Mouse (Mus musculus) stomach, embryonic 14.5 days (tissue): ENCODE data around the gene Wdr11. TPM values are rescaled to one million over a fixed set of nuclear protein-coding genes. Genes with fewer than 3 reads are reported as not detected.

Experiments
- ATAC-seq: fragments of 200-750 bp; cut with Nextera tagmentation; 2 replicates; pipeline ENCODE4 v1.8.0; 2017; ENCODE audit warnings: low read depth, moderate TSS enrichment; ENCODE audit not compliant: insufficient number of reproducible peaks, insufficient read depth, low FRiP score
- H3K27ac ChIP-seq: fragments of 300-500 bp; sonication (generic); 2 replicates; pipeline ENCODE4 v1.5.1; 2014; ENCODE audit warnings: mild to moderate bottlenecking, low read length, moderate library complexity, mixed read lengths
- H3K27me3 ChIP-seq: fragments of 300-500 bp; sonication (generic); 2 replicates; pipeline ENCODE4 v1.6.1; 2014; ENCODE audit warnings: low read length, control low read depth, mixed read lengths; ENCODE audit not compliant: control insufficient read depth, insufficient read depth
- H3K36me3 ChIP-seq: fragments of 300-500 bp; sonication (generic); 2 replicates; pipeline ENCODE4 v1.6.1; 2014; ENCODE audit warnings: mild to moderate bottlenecking, control low read depth, low read length, moderate library complexity, mixed read lengths; ENCODE audit not compliant: control insufficient read depth, insufficient read depth
- H3K4me1 ChIP-seq: fragments of 300-500 bp; sonication (generic); 2 replicates; pipeline ENCODE4 v1.6.1; 2014; ENCODE audit warnings: low read length, control low read depth, mixed read lengths; ENCODE audit not compliant: control insufficient read depth, insufficient read depth
- H3K4me2 ChIP-seq: fragments of 300-500 bp; sonication (generic); replicated peaks from 2 replicates; pipeline ENCODE4 v1.6.1; 2014; ENCODE audit warnings: low read depth, low read length, control low read depth
- H3K4me3 ChIP-seq: fragments of 300-500 bp; sonication (generic); 2 replicates; pipeline ENCODE4 v1.5.1; 2014; ENCODE audit warnings: low read depth, low read length, control low read depth
- H3K9ac ChIP-seq: fragments of 300-500 bp; sonication (generic); replicated peaks from 2 replicates; pipeline ENCODE4 v1.6.1; 2014; ENCODE audit warnings: low read depth, mild to moderate bottlenecking, control low read depth, low read length, moderate library complexity, mixed read lengths
- H3K9me3 ChIP-seq: fragments of 300-500 bp; sonication (generic); 2 replicates; pipeline ENCODE4 v1.6.1; 2016; ENCODE audit warnings: low read depth, low read length, control low read depth; ENCODE audit not compliant: control insufficient read depth
- WGBS: fragments of 180-500 bp; shearing (Covaris S2); extraction: QIAGEN DNeasy Blood & Tissue Kit; methylation state at CpG from one replicate; pipeline ENCODE4 v1.1.7; 2014; 5-methylcytosine and 5-hydroxymethylcytosine counted together
- polyA plus RNA-seq: library from polyadenylated mRNA; unstranded; fragments of >200 nt; fragmentation: Nextera tagmentation; extraction: Ambion mirVana; gene quantifications from 2 replicates; pipeline ENCODE4 v1.2.1, GENCODE M21; 2014

The Wdr11 gene
- polyA plus RNA-seq, 1 experiment from 2014 or later, result 39.2 TPM

DNA sequence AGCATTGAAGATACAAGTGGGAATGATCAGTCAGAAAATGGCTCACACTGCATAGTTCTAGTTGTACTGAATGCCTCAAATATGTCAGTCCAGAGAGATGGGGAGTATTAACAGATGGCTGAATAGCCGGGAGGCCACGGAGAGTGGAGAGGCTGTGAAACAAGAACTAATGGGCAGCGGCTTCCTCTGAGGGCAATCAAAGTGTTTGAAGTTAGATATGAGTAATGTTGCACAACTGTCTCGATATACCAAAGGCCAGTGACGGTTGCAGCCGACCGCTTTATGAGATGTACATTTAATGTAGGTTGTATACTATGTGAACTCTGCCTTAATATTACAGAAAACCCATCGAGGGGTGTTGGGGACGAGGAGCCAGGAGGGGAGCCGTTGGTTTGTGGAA, 78.6 kb downstream of the Wdr11 start:
- 0 out of 2 replicates have a peak, but pooled peaks cover 6% of the 10 kb centered on the region for H3K4me1 ChIP-seq
- H3K9me3 ChIP-seq, result no peaks in the 10 kb centered on the region
- H3K36me3 ChIP-seq, result no peaks in the 10 kb centered on the region
- H3K27ac ChIP-seq, result peak overlapping the region; percentile 66; the same call in 1 of the 2 replicates
- H3K4me3 ChIP-seq, result no peak overlapping the region
- 59% methylated on average over 10 of the region's 10 CpGs for WGBS
- H3K4me2 ChIP-seq, result no peak overlapping the region
- H3K27me3 ChIP-seq, result no peaks in the 10 kb centered on the region
- H3K9ac ChIP-seq, result no peak overlapping the region
- no peak for ATAC-seq

DNA sequence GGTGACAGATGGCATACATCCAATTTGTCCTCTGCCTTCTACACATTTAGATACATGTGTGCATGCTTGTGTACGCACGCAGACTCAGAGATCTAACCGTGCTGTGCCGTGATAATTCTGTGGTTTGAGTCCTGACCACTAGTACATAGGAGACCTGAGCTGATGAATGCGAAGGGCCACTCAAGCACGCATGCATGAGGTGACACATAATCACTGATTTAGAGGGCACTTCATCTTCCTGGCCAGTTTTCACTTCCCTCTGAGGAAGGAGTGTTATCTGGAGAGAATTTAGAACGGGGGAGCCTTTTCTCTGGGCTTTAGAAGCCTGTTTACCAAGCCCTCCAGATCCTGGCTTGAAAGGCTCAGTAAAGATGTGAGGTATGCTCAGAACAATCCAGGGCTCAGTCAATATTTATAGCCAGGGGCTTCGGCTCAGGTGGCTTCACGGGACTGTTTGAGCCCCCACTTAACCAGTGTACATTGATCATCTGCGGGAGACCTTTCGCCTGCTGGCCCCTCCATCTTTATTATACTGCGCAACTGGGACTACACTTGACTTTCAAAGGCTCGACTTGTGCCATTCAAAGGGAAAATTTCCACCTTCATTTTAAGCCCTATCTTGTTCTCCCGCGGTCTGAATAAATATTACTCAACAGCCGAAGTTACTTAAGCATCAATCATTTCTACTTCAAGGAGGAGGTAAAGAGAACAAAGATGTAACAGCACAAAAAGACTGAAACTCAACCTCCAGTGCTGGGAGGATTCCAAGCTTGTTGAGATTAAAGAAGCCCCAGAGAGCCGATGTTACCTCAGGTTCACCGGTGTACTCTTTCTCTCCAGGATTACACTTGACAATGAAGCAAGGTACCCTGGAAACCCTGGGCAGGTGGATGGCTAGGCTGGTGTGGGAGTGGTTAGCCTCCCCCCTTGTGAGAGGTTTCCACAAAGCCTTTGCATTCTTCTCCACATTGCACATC, 80.3 kb downstream of the Wdr11 start:
- Histone ChIP-seq H3K9me3 (no peaks in the 10 kb centered on the region), H3K4me1 (0 out of 2 replicates have a peak, but pooled peaks cover 6% of the 10 kb centered on the region), H3K4me3 (no peak overlapping the region), H3K4me2 (no peak overlapping the region), H3K27me3 (no peaks in the 10 kb centered on the region), H3K9ac (no peak overlapping the region), H3K27ac (peak overlapping the region; percentile 66), H3K36me3 (no peaks in the 10 kb centered on the region)
- 44% methylated on average over 18 of the region's 18 CpGs for WGBS
- peak; percentile 78 for ATAC-seq

DNA sequence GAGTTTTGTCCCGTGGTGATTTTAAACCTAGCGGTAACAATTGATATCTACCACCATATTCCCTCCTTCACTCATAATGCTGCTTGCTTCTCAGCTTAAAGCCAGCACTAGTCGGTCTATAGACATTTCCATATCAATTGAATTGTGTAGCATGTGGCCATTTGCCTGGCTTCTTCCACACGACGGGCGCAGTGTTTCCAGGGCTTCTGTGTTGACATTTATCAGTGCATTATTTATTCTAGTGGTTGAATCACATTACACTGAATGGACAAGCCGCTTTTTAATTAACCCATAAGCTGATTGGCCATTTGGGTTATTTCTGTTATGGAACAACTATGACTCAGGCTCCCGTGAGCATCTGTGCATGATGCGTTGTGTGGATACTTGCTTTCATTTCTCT, 82.1 kb downstream of the Wdr11 start:
- Histone ChIP-seq H3K27me3 (no peaks in the 10 kb centered on the region), H3K36me3 (no peaks in the 10 kb centered on the region), H3K27ac (no peak overlapping the region), H3K4me3 (no peak overlapping the region), H3K4me1 (peaks cover 6% of the 10 kb centered on the region; the same call in 1 of the 2 replicates), H3K9me3 (no peaks in the 10 kb centered on the region), H3K4me2 (no peak overlapping the region), H3K9ac (no peak overlapping the region)
- no peak for ATAC-seq
- WGBS, result 78% methylated on average over 9 of the region's 9 CpGs

DNA sequence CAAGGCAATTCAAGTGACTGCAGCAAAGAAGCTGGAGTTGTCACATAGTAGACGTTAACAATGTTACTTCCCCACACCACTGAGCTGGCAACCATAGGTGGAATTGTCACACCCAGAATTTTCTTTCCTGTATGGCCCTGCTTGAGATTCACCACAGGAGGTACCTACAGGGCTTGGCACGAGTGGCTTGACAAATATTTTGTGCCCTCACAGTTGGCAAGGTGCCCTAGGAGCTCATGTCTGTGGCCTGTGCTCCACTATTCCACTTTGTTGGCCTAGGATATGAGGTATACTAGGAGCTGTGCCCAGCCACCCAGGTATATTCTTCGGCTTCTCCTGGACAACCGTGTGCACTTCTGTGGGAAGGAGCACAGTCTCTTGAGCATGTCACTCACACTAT, 82.9 kb downstream of the Wdr11 start:
- Histone ChIP-seq H3K4me3 (no peak overlapping the region), H3K36me3 (no peaks in the 10 kb centered on the region), H3K9ac (no peak overlapping the region), H3K4me1 (peaks cover 10% of the 10 kb centered on the region; the same call in 1 of the 2 replicates), H3K27ac (no peak overlapping the region), H3K4me2 (no peak overlapping the region), H3K27me3 (no peaks in the 10 kb centered on the region), H3K9me3 (no peaks in the 10 kb centered on the region)
- ATAC-seq, result no peak
- WGBS, result 79% methylated on average over 4 of the region's 4 CpGs

DNA sequence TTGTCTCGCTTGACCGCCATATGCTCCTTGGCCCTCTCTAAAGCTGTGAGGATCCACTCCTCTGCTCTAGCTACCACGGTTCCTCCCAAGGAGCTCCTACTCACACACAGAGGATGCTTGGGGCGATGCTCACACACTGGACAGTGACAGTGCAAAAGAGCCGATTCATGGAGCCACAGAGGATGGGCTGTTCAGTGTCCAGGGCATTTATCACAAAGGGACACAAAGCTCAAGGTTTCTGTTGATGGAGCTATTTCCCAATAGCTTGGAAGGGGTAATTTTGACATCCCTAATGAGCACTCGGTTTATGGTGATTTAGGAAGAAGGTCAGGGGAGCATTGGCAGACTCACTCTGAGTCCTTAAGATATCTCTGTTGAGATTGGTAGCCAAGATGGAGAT, 84.2 kb downstream of the Wdr11 start:
- no peaks in the 10 kb centered on the region for H3K36me3 ChIP-seq
- H3K9ac ChIP-seq, result no peak overlapping the region
- no peaks in the 10 kb centered on the region for H3K27me3 ChIP-seq
- WGBS, result 92% methylated on average over 6 of the region's 6 CpGs
- H3K4me3 ChIP-seq, result no peak overlapping the region
- no peak overlapping the region for H3K4me2 ChIP-seq
- H3K9me3 ChIP-seq, result no peaks in the 10 kb centered on the region
- no peak for ATAC-seq
- H3K27ac ChIP-seq, result no peak overlapping the region
- peaks cover 8% of the 10 kb centered on the region; the same call in 1 of the 2 replicates for H3K4me1 ChIP-seq

DNA sequence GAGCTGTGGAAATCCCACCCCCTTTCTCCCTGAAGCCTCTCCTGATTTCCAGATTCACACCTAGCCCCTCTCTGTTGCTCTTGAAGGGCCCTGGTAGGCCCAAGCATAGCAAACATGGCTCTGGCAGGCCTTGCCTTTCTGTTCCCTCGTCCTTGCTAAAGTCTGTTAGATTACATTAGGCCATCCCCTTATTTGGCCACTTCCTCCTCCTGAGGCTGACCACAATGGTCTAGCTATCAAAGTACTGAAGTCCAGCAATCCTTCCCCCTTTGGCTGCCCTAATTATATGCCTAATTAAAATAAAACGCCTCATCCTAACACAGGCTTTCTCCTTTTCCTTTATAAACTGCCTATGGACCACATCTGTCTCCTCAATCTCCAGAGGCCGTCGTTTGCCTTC, 85.5 kb downstream of the Wdr11 start:
- peaks cover 8% of the 10 kb centered on the region; the same call in 1 of the 2 replicates for H3K4me1 ChIP-seq
- 77% methylated on average over 4 of the region's 4 CpGs for WGBS
- H3K27me3 ChIP-seq, result no peaks in the 10 kb centered on the region
- ATAC-seq, result no peak
- H3K4me2 ChIP-seq, result no peak overlapping the region
- H3K27ac ChIP-seq, result no peak overlapping the region
- no peaks in the 10 kb centered on the region for H3K9me3 ChIP-seq
- no peak overlapping the region for H3K9ac ChIP-seq
- no peaks in the 10 kb centered on the region for H3K36me3 ChIP-seq
- no peak overlapping the region for H3K4me3 ChIP-seq

DNA sequence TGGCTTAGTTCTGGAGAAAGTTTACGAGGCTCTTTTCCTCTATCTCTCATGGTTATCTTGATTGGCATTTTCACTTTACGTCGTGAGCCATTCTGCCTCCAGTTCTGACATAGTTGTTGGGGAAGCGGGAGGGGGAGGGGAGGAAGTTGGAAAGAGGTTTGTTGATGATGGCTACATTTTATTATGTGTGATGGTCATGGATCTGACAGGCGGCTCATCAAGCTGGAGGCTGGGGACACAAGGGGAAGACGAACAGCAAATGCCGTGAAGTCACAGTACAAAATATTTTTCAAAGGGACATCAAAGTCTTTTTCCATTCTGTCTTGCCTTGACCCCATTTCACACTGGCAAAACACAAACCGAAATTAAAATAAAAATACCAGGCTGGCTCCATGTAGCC, 86.8 kb downstream of the Wdr11 start:
- Histone ChIP-seq H3K27me3 (no peaks in the 10 kb centered on the region), H3K4me2 (no peak overlapping the region), H3K36me3 (no peaks in the 10 kb centered on the region), H3K9me3 (no peaks in the 10 kb centered on the region), H3K27ac (no peak overlapping the region; the same call in 1 of the 2 replicates), H3K9ac (no peak overlapping the region), H3K4me3 (no peak overlapping the region), H3K4me1 (peaks cover 8% of the 10 kb centered on the region; the same call in 1 of the 2 replicates)
- ATAC-seq, result no peak
- 48% methylated on average over 8 of the region's 8 CpGs for WGBS

DNA sequence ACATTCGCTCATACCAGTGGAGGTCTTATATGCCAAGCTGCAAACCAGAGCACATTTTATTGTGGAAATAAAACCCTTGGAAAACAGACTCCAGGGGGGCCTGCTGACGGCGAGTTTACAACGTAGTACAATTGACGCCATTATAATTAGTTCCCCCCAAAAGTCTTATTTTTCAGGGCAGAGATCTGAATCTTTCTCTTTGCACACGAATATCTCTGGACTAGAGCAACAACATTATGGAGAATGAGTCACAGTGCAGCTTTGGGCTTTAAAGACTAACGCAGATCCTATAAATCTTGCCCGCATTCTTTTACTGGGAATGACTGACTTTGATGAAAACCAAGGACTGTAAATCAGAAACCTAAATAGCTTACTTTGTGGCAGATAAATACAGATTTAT, 87.3 kb downstream of the Wdr11 start:
- no peak overlapping the region for H3K9ac ChIP-seq
- 36% methylated on average over 8 of the region's 8 CpGs for WGBS
- H3K27ac ChIP-seq, result peak overlapping the region; percentile 73
- no peak overlapping the region for H3K4me3 ChIP-seq
- ATAC-seq, result no peak
- no peak overlapping the region for H3K4me2 ChIP-seq
- H3K36me3 ChIP-seq, result no peaks in the 10 kb centered on the region
- H3K27me3 ChIP-seq, result no peaks in the 10 kb centered on the region
- no peaks in the 10 kb centered on the region for H3K9me3 ChIP-seq
- peaks cover 10% of the 10 kb centered on the region; the same call in 1 of the 2 replicates for H3K4me1 ChIP-seq
